Mouse (Mus musculus) lung, postnatal 10 days (tissue): ENCODE results near the gene A930018P22Rik.

Experiments
- DNase-seq: peaks from one replicate; pipeline ENCODE4 v3.0.0; 2021

A930018P22Rik gene

DNA sequence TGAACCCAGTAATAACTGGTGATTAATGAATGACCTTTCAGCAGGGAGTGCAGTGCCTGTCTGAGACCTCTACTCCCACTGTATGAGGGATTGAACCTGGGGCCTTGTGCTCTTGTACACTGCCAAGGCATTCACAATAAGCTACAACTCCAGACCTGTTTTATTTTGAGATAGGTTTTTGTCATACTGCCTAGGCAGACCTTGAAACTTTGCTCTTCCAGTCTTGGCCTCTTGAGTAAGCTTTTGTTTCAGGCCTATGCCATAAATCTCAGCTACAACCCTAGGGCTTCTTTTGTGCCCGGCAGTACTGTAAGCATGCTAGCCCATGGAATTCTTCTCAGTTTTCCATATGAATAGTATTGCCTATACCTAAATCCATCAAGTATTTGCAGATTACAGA is 3.5 kb upstream of the A930018P22Rik start:
- DNase-seq: no peak

DNA sequence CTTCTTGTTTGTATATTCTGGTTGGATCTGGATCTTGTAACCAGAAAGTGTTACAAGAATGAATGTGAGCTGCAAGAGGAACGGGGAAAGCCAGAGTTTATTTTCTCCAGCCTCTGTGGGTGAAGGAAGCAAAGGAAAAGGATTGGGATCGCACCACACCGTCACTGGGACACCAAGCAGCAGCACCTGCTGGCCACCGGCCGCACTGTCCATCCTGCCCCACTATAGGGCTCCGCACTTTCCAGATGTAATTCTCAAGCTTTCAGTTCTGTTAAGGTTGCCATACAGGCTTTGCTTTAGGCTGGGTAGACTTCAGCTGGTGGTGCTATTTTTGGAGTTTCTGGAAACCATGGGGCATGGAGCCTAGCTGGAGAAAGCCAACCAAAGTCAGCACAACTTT is 2.3 kb upstream of the A930018P22Rik start:
- DNase-seq: no peak

DNA sequence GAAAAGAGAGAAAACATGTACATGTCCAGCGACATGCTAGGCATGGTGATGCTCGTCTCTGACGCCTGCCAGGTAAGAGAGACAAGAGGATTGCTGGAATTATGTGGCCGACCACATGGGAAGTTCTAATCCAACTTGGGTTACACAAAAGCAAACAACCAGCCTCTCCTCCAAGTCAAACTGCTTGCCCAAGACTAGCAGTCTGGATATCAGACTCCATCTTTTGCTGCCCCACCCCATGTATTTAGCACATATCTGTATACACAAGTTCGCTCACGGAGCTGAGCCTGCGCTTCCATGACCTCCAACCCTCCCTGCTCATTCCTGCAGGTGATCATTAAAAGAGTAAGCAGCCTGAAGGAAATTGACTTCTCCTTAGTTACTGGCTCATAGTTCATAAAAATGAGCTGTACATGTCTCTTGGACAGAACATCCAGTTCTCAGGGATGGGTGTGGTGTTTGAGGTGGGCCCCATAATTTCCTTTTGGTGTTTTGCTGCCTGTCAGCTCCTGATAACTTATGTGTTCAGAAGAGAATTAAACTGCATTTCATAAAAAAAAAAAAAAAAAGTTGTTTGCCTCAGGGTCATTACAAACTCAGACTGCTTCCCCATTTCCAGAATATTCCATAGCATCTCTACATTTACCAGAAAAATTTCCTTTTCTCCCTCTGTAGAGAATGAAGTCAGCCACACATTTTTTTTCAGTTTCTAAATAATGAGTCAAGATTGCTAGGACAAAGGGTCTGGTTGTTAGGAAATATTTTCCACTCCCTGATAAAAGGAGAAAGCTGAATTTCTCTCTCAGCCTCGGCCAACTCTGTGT is 676 bp upstream of the A930018P22Rik start:
- no peak for DNase-seq

DNA sequence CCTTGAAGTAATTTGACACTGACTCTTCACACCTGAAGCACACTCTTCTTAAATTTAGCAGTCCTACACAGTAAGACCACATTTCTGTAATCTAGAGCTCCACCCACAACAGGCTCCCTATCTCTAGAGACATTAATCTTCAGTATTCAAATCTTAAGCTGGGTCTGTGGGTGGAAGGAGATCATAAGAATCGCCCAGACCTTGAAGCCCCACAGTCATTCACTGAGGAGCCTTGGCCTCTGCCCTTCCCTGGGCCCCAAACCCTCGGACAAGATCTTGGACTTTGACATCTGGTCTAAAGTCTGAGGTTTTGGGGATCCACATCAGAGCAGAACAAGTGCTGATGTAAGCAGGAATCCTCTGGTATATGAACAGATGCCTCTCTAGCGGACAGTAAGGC is 971 bp downstream of the A930018P22Rik start:
- DNase-seq: no peak

DNA sequence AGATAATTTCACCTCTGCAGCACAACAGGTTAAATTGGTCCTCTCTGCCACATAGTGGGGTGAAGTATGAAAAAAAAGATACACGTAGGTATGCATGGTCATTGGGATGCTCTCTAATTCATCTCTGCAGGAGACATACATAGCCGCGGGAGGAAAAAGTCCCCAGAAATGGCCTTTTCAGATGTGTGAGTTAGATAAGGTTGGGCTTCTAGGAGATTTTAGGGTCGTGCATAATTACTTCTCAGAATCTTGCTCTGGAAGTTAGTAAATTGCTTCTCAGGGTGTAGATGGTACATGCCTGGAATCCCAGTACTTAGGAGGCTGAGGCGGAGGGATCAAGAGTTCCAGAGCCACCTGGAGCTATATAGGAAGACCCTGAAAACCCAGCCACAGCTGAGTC is 1.5 kb downstream of the A930018P22Rik start:
- DNase-seq: no peak

DNA sequence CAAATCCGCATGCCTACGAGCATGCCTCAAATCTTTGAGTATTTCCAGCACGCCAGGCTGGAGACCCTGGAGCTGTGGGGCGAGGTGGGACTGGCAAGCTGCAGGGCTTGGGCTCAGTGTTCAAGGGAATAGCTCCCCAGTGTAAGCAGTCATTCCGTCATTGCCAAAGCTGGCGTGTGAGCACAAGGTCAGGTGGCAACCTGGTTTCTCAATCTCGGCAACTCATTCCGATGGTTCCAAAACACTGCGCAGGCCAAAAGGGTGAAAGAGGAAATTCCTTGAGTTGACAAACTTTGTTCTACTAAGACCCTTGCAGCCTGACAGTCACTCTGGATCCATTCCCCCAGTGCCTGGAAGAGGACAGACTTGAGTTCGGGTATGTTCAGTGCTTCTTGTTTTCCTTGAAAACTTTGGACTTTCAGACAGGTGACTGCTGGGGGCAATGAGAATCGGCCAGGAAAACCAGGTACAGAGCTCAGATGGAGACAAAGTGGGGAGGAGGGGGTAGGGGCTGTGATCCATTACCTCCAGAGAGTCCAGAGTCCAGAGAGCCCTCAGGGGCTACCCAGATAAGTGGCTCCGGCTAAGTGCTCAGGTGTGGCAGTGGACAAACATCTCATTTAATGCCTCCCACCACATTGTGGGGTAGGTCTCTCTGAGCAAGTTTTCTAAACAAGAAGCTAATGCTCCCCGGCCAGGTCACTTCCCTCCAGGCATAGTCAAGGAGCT is 6.4 kb downstream of the A930018P22Rik start:
- peak; percentile 51 for DNase-seq

DNA sequence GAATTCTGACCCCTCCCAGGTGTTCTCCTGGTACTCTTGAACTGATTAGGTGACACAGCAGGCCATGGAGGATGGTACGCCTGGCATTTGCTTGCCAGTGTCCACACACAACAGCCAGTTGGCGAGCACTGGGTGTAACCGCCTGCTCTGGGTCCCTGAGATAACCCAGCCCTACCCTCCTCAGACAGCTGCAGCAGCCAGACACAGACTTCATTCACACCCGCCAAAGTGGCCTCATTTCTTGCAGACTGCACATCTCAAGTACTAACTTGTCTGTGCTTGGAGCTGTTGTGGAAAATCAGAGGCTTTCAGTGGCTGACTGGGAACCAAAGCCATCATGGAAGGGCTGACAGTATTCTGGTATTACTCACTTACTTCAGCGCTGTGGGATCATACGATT is 7.6 kb downstream of the A930018P22Rik start:
- DNase-seq: peak; percentile 44

DNA sequence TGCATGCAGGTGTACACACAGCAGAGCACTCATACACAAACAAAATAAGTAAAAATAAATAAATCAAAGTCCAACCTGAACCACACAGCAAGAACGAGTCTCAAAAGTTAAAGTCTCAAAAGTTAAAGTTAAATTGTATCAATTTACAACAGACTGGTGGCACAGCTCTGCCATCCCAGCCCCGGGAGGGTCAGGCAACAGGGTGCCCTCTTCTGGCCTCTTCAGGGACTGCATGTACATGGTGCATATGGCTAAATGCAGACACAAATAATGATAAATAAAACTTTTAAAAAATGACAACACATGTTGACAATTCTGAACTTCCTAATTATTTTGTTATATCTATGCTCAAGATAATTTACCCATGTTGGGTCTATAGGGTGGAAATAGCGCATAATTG is 8.4 kb downstream of the A930018P22Rik start:
- peak; percentile 54 for DNase-seq

DNA sequence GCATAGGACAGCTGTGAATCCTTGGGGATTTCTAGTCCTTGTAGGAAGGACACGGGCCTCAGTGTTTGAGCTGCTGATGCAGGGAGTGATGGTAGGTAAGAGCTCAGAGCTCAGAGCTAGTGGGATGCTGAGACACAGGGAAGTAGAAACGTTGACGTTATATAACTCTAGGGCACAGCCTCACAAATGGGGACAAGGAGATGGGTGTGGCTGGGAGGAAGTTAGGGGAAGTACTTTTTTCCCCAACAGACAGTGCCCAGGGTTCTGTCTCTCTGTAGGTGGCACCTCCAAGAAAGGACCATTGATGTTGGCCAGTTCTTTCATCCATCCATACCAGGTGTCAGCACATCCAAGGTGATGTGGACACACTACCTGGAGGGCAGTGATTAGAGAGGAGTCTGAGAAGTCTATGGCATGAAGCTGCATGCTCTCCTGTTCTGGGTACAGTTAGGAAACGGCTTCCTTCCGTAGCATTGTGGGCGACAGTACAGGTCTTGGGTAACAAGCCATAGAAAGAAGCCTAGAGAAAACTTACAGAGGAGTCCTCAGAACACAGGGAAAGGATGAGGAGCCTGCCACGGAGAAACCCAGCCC is 9.8 kb downstream of the A930018P22Rik start:
- DNase-seq: no peak

DNA sequence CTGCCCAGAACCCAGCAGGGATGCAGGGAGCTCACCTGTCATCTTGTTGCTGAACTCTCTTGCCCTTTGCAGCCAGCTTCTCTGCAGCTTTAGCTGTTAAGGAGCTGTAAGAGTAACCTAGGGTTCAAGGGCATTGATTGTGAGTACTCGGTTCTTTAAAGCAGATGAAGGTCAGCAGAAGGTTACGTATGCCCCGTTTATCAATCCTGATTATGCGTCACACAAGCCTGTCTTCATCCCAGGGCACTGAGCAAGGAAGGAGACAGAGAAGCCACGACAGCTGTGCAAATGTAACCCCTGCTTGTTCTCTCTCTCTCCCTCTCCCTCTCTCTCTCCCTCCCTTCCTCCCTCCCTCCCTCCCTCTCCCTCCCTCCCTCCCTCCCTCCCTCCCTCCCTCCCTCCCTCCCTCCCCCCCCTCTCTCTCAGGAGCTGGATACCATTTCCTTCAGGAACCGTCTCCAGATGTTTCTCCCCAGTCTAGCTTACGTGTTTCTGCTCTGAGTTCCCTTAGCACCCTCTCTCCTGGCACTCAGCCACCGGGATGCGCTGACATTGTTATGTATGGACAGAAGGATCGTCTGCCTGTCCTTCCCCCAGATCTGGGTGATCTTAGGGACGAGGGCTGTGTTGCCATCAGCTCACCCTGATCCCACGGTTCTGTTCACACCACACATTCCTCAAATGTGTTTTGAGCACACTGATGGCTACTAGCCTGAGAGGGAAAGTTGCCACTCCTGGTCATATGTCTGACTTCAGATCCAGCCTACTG is 10.7 kb downstream of the A930018P22Rik start:
- DNase-seq: peak; percentile 21

DNA sequence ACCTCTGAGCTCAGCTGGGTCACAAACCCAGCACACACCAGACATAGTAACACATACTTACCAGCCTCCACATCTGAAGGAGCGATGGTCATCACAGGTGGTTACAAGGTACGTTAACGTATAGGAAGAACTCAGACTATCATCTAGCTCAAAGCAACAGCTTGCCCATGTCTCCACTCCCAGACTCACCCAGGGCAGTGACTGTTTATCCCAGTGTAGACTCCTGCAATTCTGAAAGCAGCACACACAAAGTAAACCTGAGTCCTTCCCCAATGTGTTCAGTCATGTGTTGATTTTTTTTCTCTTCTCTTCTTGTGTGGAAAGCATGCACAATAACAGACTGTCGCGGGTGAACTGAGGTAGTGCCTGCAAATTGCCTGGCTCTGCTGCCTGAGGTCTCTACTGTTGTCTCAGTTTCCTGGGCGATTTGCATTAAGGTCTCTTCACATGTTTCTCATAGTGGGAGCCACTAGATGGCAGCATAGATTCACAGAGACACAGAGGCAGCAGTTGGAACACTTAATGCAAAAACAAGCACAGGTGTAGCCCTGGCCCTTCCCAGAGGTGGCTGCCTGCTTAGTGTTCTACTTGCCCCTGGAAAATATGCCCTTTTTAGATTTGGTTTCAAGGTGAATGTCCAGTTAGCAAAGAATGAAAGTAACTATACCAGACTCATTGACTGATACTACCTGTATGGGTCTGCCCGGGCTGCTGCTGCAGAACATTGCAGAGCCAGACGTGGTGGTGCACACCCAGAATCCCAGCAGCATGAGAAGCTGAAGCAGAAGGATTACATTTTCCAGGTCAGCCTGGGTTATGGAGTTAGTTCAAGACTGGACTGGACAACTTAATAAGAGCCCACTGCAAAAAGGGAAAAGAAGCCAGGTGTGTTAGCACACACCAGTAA is 11.8 kb downstream of the A930018P22Rik start:
- DNase-seq: peak; percentile 78

DNA sequence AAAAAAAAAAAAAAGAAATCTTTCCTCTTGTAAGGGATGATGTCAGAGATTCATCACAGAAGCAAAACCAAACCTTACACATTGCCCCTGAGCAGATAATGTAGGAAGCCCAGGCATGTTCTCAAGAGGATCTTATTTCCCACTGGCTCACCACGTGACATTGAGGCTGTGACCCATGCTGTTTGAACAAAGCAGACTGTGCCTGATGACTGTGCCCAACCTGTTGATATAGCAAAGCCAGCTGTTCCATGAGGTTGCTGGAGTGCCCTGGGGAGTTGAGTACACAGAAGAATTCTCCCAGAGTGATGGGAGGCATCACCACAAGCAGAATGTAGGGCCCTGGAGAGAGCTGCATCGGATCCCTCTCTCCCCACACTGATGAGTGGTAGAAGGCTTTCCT is 13.4 kb downstream of the A930018P22Rik start:
- no peak for DNase-seq

DNA sequence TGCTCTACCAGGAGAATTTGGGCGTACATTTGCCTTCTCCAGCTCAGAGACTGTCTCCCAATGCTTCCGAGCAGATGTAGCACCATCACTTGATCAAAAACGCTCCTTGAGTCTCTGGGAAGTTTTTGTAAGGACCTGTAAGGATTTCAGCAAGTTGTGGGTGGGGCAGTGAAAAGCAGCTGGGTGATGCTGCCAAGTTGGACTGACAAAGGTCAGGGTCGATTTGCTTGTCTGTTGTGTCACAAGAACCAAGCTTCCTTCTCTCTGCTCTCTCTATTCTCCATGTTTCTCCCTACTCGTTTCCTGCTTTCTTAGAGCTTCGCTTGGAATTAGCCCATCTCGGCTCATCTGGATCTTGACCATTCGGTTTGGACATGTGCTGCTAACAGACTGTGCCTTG is 19.6 kb downstream of the A930018P22Rik start:
- DNase-seq: no peak

DNA sequence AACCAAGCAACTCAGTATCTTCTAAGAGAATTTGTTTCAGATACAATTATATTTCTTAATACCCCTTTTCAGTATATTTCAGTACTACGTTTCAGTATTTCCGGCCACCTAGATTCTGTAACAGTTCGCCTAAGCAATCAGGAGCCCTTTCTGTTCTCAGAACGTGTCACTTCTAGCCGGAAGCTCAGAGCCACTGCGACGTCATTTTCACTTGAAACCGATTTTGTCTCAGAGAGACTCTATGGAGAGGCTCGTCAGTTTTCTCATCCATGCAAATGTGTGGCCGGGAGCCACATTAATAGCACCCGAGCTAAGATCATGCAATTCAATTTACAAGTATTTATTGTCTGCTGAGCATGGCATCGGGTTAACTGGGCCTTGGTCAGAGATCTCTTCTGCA is 21.4 kb downstream of the A930018P22Rik start:
- no peak for DNase-seq

DNA sequence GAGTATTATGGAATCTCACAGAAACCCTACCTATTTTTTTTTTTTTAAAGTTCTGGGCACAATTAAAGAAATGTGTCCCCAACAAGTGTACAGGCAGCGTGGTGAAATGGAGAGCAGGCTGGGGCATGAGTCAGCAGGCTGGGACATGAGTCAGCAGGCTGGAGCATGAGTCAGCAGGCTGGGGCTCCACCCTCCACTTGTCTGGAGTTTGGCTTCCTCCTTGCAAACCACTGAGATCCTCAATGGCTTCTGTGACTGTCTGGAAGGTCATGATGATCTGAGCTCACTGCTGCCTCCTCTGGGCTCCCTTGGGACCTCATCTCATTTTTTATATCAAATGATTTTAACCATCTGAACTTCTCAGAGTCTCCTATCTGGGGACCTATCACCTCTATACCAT is 23.4 kb downstream of the A930018P22Rik start:
- peak; percentile 27 for DNase-seq

DNA sequence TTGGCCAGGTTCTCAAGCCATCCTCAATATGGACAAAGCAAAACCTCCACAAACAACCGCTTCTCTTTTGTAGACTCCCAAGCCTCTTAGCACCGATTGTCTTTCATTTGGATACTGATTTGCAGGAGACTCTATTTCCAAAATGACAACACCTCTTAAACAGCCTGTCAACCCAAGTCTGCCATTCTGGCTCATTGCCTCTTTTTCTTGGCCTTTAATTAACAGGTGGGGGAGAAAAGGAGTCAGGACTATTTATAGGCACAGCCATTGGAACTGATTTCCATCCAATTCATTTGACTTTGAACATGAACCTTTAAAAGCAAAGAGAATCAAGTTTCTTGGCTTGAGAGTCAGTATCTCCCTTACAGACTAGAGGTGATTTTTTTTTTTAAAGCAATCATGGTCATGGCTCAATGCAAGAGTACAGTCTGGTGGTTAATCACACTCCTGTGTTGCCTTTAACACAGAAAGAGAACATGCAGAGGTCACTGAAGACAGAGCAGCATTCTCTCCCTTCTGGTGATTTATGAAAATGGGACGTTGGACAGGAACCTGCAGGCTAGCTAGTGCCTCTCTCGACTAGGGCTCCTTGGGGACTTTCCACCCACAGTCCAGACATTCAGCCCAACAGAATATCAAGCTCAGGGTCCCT is 25.5 kb downstream of the A930018P22Rik start:
- DNase-seq: no peak

DNA sequence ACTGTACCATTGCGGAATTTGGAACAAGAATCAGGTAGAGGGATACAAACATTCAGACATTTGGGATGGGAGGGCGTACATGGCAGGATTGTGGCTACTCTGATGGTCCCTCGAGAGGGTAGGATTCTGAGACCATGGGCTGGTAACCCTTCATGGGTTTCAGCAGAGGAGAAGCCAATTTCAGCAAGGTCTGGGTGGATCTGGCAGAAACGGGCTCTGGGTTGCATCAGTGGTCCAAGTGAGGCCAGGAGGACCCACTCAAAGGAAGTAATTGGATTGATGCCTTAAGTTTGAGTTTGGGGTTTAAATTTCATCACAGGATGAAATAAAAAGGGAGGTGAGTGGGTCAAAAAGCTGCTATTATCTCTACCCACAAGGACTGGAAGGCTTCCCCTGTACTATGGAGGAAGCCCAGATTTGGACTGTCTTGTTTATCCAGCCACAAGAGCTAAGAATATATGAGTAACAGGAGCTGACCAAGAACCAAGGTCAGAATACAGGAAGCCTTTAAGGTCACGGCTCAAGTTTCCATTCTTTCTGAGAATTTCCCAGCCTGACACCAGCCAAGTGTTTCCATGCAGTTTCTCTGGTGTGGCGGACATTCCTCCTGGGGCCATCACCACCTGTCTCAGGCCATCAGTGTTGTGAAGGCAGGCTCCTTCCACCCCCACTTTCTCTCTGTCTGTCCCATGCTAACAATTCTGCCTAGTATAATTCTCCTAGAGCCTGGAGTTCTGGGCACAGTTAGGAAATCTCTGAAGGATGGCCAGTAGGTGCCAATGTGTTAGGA is 28.2 kb downstream of the A930018P22Rik start:
- DNase-seq: no peak

DNA sequence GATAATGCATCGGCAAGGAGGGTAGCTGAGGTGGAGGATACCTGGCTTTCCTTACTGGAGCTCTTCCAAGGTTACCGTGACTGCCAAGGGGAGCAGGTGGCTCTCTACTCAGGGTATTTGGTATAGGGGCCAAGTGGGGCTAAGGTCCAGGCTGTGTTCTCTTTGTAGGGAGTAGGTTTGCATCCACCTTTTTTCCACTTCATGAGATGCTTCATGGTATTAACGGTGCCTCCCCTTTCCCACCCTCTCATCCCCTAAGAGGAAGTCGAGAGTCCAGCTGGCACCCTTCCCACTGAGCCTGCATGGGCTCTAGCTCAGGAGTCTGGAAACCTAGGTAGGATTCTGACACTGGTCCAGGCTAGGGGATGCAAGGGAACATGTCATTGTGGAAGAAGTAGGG is 30.8 kb downstream of the A930018P22Rik start:
- no peak for DNase-seq

DNA sequence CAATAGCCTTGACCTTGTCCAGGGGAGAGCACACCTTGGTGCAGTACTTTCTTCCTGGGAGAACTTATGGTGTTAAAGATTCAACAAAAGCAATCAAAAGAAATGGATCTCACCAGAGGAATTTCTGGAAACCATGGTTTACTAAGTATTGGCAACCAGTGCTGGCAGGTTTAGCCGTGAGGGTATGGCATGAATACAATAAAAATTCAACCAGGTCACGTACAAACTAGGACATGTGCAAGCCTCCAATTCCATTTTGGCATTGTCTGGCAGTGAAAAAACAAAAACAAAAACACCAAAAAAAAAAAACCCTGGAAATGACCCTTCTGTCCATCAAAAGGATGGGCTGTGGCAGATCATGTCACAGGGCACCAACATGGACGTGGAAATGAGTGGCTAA is 31.3 kb downstream of the A930018P22Rik start:
- DNase-seq: no peak

DNA sequence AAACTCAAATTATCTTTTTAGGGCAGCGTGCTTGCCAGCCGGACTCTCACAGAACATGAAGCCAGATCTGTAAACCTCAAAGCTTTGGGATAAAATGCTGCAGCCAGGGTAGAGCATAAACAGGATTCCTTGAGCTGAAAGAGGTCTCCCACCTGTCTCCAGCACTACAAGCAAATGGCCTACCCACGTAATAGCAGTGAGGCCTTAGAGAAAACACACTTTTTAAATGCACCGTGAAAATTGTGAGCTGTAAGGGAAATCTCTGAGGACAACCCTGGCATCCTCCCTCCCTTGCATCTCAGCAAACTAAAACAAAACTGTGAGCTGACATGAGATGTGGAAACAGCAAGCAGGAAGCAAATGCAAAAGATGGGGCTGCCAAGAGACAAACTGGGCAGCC is 35.3 kb downstream of the A930018P22Rik start:
- DNase-seq: no peak

DNA sequence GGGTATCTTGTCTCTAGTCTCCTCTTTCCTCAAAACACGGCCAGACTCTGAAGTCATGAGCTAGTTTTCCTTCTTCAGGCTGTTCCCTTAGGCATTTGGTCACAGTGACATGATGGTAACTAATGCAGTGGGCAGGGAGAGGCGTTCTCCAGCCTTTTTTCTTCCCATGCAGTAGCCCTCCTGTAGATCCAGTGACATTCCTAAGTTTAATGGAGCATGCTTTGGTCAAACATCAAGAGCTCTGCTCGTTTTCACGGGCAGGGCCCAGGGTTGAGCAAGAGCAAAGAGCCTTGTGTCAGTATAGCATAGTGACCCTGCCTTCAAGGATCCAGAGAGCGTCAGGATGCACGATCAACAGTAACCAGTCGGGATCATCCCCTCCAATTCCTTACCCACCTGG is 40.8 kb downstream of the A930018P22Rik start:
- no peak for DNase-seq
